Mouse (Mus musculus) stomach, embryonic 16.5 days (tissue): ENCODE results near the gene Brip1. TPM values are rescaled to one million over a fixed set of nuclear protein-coding genes. Genes with fewer than 3 reads are reported as not detected.
"Not testable (repeated sequence)": the region's sequence is repeated elsewhere in the genome, so short reads cannot be mapped to it uniquely, and the experiment has no call there.

ENCODE experiments used
- ATAC-seq: fragments of 200-750 bp; cut with Nextera tagmentation; 2 replicates; pipeline ENCODE4 v1.8.0; 2017; ENCODE audit warnings: moderate number of reproducible peaks, moderate TSS enrichment; ENCODE audit not compliant: insufficient read depth, low FRiP score
- H3K27ac ChIP-seq: fragments of 300-500 bp; sonication (generic); 2 replicates; pipeline ENCODE4 v1.5.1; 2014; ENCODE audit warnings: low read length
- H3K27me3 ChIP-seq: fragments of 300-500 bp; sonication (generic); 2 replicates; pipeline ENCODE4 v1.6.1; 2014; ENCODE audit warnings: low read length, control low read depth, mixed read lengths; ENCODE audit not compliant: control insufficient read depth, insufficient read depth
- H3K36me3 ChIP-seq: fragments of 300-500 bp; sonication (generic); 2 replicates; pipeline ENCODE4 v1.6.1; 2014; ENCODE audit warnings: low read length; ENCODE audit not compliant: control insufficient read depth, insufficient read depth
- H3K4me1 ChIP-seq: fragments of 300-500 bp; sonication (generic); 2 replicates; pipeline ENCODE4 v1.6.1; 2014; ENCODE audit warnings: low read length, control low read depth, mixed read lengths; ENCODE audit not compliant: control insufficient read depth, insufficient read depth
- H3K4me2 ChIP-seq: fragments of 300-500 bp; sonication (generic); 2 replicates; pipeline ENCODE4 v1.6.1; 2014; ENCODE audit warnings: low read depth, low read length, mixed read lengths
- H3K4me3 ChIP-seq: fragments of 300-500 bp; sonication (generic); replicated peaks from 2 replicates; pipeline ENCODE4 v1.5.1; 2014; ENCODE audit warnings: mild to moderate bottlenecking, low read length
- H3K9ac ChIP-seq: fragments of 300-500 bp; sonication (generic); 2 replicates; pipeline ENCODE4 v1.6.1; 2014; ENCODE audit warnings: low read length
- H3K9me3 ChIP-seq: fragments of 300-500 bp; sonication (generic); replicated peaks from 2 replicates; pipeline ENCODE4 v1.6.1; 2016; ENCODE audit warnings: low read length, control low read depth; ENCODE audit not compliant: control insufficient read depth
- WGBS: fragments of 180-500 bp; shearing (Covaris S2); extraction: QIAGEN DNeasy Blood & Tissue Kit; methylation state at CpG from one replicate; pipeline ENCODE4 v1.1.7; 2014; 5-methylcytosine and 5-hydroxymethylcytosine counted together
- polyA plus RNA-seq: library from polyadenylated mRNA; unstranded; fragments of >200 nt; fragmentation: Nextera tagmentation; extraction: Ambion mirVana; gene quantifications from 2 replicates; pipeline ENCODE4 v1.2.1, GENCODE M21; 2015

The Brip1 gene
- polyA plus RNA-seq, 1 experiment from 2014 or later = 9.5 TPM

DNA sequence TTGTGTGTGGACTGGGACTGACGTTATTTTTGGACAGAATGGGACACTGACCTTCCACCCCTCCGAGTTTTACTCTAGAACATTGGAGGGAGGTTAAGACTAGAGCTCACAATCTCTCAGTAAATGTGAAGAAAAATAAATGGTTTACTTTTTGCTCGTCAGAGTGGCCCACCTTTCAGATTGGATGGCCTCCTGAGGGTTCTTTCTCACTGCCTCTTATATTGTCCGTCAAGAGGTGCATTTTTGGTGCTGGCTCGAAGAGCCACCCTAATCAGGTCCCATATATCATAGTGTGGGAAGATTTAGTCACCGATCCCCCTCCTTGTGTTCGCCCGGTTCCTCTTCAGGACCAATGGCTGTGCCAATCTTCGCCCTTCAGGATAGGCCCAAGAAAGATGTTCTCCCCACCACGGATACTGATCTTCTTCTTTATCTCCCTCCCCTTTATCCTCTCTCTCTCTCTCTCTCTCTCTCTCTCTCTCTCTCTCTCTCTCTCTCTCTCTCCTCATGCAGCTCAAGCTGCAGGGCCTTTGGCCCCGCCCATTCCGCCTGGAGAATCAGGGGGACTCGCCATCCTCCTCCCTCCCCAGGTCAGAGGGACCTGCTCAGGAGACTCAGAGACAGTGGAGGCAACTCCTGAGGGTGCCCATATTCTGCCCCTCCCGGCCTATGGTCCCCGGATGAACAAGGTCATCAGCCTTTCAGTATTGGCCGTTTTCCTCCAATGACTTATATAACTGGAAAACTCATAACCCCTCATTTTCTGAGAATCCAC, 1.1 kb upstream of the Brip1 start:
- peak overlapping the region; percentile 84 for H3K4me3 ChIP-seq
- no peaks in the 10 kb centered on the region for H3K9me3 ChIP-seq
- peak overlapping the region; percentile 89 for H3K9ac ChIP-seq
- peak overlapping the region; percentile 95 for H3K27ac ChIP-seq
- H3K4me2 ChIP-seq = peak overlapping the region; percentile 62
- no peak for ATAC-seq
- peaks cover 13% of the 10 kb centered on the region for H3K4me1 ChIP-seq
- H3K27me3 ChIP-seq = no peaks in the 10 kb centered on the region
- WGBS = 35% methylated on average over 16 of the region's 16 CpGs
- H3K36me3 ChIP-seq = peaks cover 26% of the 10 kb centered on the region

DNA sequence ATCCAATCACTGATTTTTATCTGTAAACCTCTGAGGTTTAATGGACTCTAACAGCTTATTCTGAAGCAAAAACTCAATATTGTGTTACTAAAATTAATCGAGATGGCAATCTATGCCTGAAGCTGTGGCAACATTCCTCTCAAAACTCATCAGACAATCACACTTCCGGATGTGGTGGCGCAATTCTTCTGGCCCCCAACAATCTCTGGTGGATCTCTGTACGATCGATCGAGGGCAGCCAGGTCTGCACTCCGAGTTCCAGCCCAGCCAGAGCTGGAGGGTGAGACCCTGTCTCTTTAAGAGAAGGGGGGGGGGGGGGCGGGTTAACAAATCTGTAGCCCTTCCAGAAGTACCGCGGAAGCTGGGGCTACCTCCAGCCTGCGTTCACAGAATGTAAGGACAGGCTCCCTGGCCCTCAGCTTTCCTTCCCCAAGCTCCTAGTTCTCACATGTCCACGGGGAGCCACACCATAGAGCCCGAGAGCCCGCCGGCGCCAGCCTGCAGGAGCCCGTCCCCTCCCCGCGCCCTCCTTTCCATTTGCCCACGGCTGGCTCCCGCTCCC, 452 bp downstream of the Brip1 start:
- Histone ChIP-seq H3K4me2 (peak overlapping the region; percentile 67), H3K27me3 (no peaks in the 10 kb centered on the region), H3K4me1 (peaks cover 13% of the 10 kb centered on the region), H3K9me3 (no peaks in the 10 kb centered on the region), H3K36me3 (peaks cover 15% of the 10 kb centered on the region), H3K4me3 (peak overlapping the region; percentile 84), H3K9ac (peak overlapping the region; percentile 76), H3K27ac (peak overlapping the region; percentile 85)
- WGBS = under 1% methylated on average over 20 of the region's 21 CpGs
- ATAC-seq = peak; percentile 61

DNA sequence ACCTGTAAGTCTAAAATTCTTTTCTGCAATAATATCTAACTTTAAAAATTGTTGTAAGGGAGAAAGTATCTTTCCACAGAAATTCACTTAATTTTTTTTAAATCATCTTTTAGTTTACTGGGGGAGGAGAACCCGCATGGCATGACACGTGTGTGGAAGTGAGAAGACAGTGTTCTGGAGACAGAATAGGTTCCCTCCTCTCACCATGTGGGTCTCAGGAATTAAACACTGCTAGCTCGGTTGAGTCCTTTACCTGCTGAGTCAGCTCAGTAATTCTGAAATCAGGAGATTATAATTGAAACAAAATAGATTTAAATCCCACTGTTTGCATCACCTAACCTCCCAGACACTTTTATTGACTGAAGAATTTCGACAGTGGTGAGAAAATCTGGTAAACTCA, 1.3 kb downstream of the Brip1 start:
- Histone ChIP-seq H3K4me2 (peak overlapping the region; percentile 67), H3K27me3 (no peaks in the 10 kb centered on the region), H3K4me1 (peaks cover 13% of the 10 kb centered on the region), H3K27ac (no peak overlapping the region), H3K9ac (no peak overlapping the region), H3K36me3 (peaks cover 8% of the 10 kb centered on the region), H3K4me3 (peak overlapping the region; percentile 84), H3K9me3 (no peaks in the 10 kb centered on the region)
- 49% methylated on average over 4 of the region's 4 CpGs for WGBS
- no peak for ATAC-seq

DNA sequence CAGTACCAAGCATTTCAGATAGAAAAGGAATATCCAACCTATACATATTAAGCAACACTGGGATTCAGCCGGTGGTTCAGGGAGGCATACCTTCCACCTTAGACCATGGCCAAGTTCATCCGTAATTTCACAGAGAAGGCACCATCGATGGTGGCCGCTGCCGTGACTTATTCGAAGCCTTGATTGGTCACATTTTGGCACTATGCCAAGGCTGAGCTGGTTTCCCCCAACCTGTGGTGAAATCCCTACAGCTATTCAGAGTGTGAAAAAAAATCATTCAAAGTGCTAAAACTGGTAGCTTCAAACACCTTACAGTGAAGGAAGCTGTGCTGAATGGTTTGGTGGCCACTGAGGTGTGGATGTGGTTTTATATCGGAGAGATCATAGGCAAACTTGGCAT, 15.8 kb downstream of the Brip1 start:
- not testable (repeated sequence) for H3K9me3 ChIP-seq, H3K4me2 ChIP-seq, H3K36me3 ChIP-seq, H3K27ac ChIP-seq, H3K27me3 ChIP-seq, ATAC-seq, H3K9ac ChIP-seq, H3K4me1 ChIP-seq, H3K4me3 ChIP-seq
- 87% methylated on average over 7 of the region's 7 CpGs for WGBS

DNA sequence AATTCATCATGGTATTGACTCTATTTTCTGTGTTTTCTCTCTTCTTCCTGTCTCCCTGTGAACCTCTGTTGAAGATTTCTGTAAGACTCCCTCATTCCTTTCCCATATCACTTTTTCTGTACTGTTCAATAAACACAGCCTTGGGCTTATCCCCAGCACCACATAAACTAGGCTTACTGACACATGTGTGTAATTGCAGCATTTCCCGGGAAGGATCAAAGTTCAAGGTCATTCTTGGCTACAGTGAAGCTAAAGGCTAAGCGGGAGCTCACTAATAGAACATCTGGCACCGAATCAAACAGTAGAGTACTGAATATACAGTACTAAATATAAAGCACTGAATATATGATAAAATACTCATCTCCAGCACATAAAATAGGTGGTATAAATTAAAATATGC, 25.2 kb downstream of the Brip1 start:
- Histone ChIP-seq H3K4me1 (no peaks in the 10 kb centered on the region), H3K9ac (no peak overlapping the region), H3K4me3 (no peak overlapping the region), H3K27ac (no peak overlapping the region), H3K36me3 (no peaks in the 10 kb centered on the region), H3K27me3 (no peaks in the 10 kb centered on the region), H3K9me3 (no peaks in the 10 kb centered on the region), H3K4me2 (no peak overlapping the region)
- 51% methylated on average over 3 of the region's 3 CpGs for WGBS
- ATAC-seq = no peak

DNA sequence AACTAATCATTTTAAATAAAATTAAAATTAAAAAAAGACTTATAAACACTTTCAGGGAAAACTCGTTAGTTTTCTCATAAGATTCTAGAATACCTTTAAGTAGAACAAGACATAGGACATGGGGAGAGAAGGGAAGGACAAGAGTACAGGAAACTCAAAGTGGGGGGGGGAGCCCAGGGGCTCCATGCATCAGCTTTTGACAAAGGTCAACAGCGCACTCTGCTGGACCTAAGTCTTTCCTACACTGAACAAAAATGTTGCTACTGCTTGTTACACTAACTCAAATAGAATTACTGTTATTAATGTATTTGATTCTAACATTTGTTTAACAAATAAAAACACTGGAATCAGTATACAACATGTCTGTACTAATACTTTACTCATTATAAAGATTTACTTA, 26.8 kb downstream of the Brip1 start:
- H3K4me2 ChIP-seq = no peak overlapping the region
- H3K4me3 ChIP-seq = no peak overlapping the region
- H3K4me1 ChIP-seq = no peaks in the 10 kb centered on the region
- H3K27me3 ChIP-seq = no peaks in the 10 kb centered on the region
- no peaks in the 10 kb centered on the region for H3K36me3 ChIP-seq
- no peaks in the 10 kb centered on the region for H3K9me3 ChIP-seq
- no peak overlapping the region for H3K9ac ChIP-seq
- ATAC-seq = no peak
- WGBS = 68% methylated on average over 2 of the region's 2 CpGs
- H3K27ac ChIP-seq = no peak overlapping the region

GRCm38 (mm10) chr11:86170743-86171142, 30.2 kb downstream of the Brip1 start:
- Histone ChIP-seq H3K27ac (no peak overlapping the region), H3K4me3 (no peak overlapping the region), H3K36me3 (no peaks in the 10 kb centered on the region), H3K9ac (no peak overlapping the region), H3K9me3 (no peaks in the 10 kb centered on the region), H3K4me2 (no peak overlapping the region), H3K4me1 (no peaks in the 10 kb centered on the region), H3K27me3 (no peaks in the 10 kb centered on the region)
- ATAC-seq = no peak
- 85% methylated on average over 2 of the region's 2 CpGs for WGBS

- H3K27ac ChIP-seq = no peak overlapping the region
- H3K36me3 ChIP-seq = no peaks in the 10 kb centered on the region
- no peak for ATAC-seq
- H3K4me2 ChIP-seq = no peak overlapping the region
- no peak overlapping the region for H3K9ac ChIP-seq
- no peaks in the 10 kb centered on the region for H3K9me3 ChIP-seq
- no peaks in the 10 kb centered on the region for H3K27me3 ChIP-seq
- WGBS = 72% methylated on average over 2 of the region's 2 CpGs
- H3K4me3 ChIP-seq = no peak overlapping the region
- H3K4me1 ChIP-seq = no peaks in the 10 kb centered on the region
Observed at GRCm38 (mm10) chr11:86160251-86160650, 40.7 kb downstream of the Brip1 start.

DNA sequence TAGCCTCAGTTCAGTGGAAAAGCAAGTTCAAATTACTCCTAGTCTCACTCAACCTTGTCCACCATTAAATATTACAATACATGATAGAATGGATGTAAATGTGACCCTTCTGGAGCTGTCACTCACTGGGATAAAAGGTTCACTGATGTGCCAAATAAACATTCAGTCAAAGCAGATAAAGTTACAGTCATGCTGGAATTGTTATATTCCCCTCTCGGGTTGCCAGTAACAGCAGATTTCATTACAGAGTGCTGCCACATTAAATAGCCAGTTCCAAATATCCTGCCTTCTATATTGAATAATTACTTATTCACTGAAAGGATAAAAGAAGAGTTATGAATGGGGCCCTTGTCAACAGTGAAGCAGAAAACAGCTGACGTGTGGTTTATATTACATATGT, 42.0 kb downstream of the Brip1 start:
- Histone ChIP-seq H3K9ac (no peak overlapping the region), H3K4me2 (no peak overlapping the region), H3K4me3 (no peak overlapping the region), H3K27ac (no peak overlapping the region), H3K27me3 (no peaks in the 10 kb centered on the region), H3K36me3 (no peaks in the 10 kb centered on the region), H3K4me1 (no peaks in the 10 kb centered on the region), H3K9me3 (no peaks in the 10 kb centered on the region)
- ATAC-seq = no peak
- 53% methylated on average over 2 of the region's 2 CpGs for WGBS
